In genomic region chr13:75943189-75944043, GRCm38 (mm10) we compare ENCODE assay signal across 8 mouse cellular contexts. TPM values are rescaled to one million over a fixed set of nuclear protein-coding genes. Genes with fewer than 3 reads are reported as not detected.
DNase-seq lines count a peak whose midpoint lies in the region; ATAC-seq lines count a peak whose summit lies in the region.

Gene Rhobtb3 (minus strand): TSS chr13:75943925.

- DNase-seq in CD4-positive, CD25-positive, alpha-beta regulatory T cell, adult 2 months (ENCODE audit: low read depth, low spot score), result peak; percentile 36
- DNase-seq in brain, embryonic 18.5 days (ENCODE audit: low read depth, low spot score), result peak; percentile 50
- DNase-seq in liver, result peak; percentile 80

- H3K4me2 ChIP-seq in heart, embryonic 12.5 days, result peak within 1 kb of the TSS; percentile 76
- H3K4me2 ChIP-seq in kidney, embryonic 15.5 days, result peak within 1 kb of the TSS; percentile 71
- H3K4me2 ChIP-seq in stomach, embryonic 14.5 days (replicated peaks; ENCODE audit: low read depth, low read length), result peak within 1 kb of the TSS; percentile 72

- peak within 1 kb of the TSS; percentile 90 for H3K4me3 ChIP-seq in heart, embryonic 12.5 days
- H3K4me3 ChIP-seq in kidney, embryonic 15.5 days (replicated peaks), result peak within 1 kb of the TSS; percentile 88
- H3K4me3 ChIP-seq in stomach, embryonic 14.5 days (ENCODE audit: low read depth, low read length), result peak within 1 kb of the TSS; percentile 94

- WGBS in heart, embryonic 12.5 days, result under 1% methylated on average over 106 of the region's 110 CpGs
- WGBS in kidney, embryonic 15.5 days, result under 1% methylated on average over 84 of the region's 110 CpGs
- under 1% methylated on average over 101 of the region's 110 CpGs for WGBS in stomach, embryonic 14.5 days

- H3K4me1 ChIP-seq in heart, embryonic 12.5 days (replicated peaks), result peaks cover 12% of the 10 kb centered on the region
- H3K4me1 ChIP-seq in kidney, embryonic 15.5 days, result peaks cover 13% of the 10 kb centered on the region
- peaks cover 17% of the 10 kb centered on the region for H3K4me1 ChIP-seq in stomach, embryonic 14.5 days (ENCODE audit: control insufficient read depth, insufficient read depth, low read length)

- peak within 1 kb of the TSS; percentile 99 for H3K27ac ChIP-seq in heart, embryonic 12.5 days (ENCODE audit: poor library complexity, severe bottlenecking)
- peak within 1 kb of the TSS; percentile 99 for H3K27ac ChIP-seq in kidney, embryonic 15.5 days
- H3K27ac ChIP-seq in stomach, embryonic 14.5 days (ENCODE audit: low read length), result peak within 1 kb of the TSS; percentile 98

- peak within 1 kb of the TSS; percentile 97 for H3K9ac ChIP-seq in heart, embryonic 12.5 days
- peak within 1 kb of the TSS; percentile 94 for H3K9ac ChIP-seq in kidney, embryonic 15.5 days
- peak within 1 kb of the TSS; percentile 98 for H3K9ac ChIP-seq in stomach, embryonic 14.5 days (replicated peaks; ENCODE audit: low read depth, low read length)

- H3K36me3 ChIP-seq in heart, embryonic 12.5 days, result peaks cover 7% of the 10 kb centered on the region
- H3K36me3 ChIP-seq in kidney, embryonic 15.5 days, result peaks cover 14% of the 10 kb centered on the region
- H3K36me3 ChIP-seq in stomach, embryonic 14.5 days (ENCODE audit: control insufficient read depth, insufficient read depth, low read length), result peaks cover under 1% of the 10 kb centered on the region; the same call in 1 of the 2 replicates

- no peaks in the 10 kb centered on the region for H3K9me3 ChIP-seq in heart, embryonic 12.5 days (replicated peaks)
- no peaks in the 10 kb centered on the region for H3K9me3 ChIP-seq in kidney, embryonic 15.5 days (replicated peaks)
- no peaks in the 10 kb centered on the region for H3K9me3 ChIP-seq in stomach, embryonic 14.5 days (ENCODE audit: control insufficient read depth, low read depth, low read length)

- ATAC-seq in erythroid progenitor cell, adult 5-6 weeks (replicated peaks; ENCODE audit: low FRiP score, poor library complexity, severe bottlenecking), result peak; percentile 49; the same call in 1 of the 2 replicates
- peak; percentile 87 for ATAC-seq in heart, embryonic 12.5 days (ENCODE audit: insufficient number of reproducible peaks, low FRiP score)
- ATAC-seq in kidney, embryonic 15.5 days (replicated peaks; ENCODE audit: low FRiP score), result peak; percentile 94
- ATAC-seq in monocyte, adult 5-6 weeks (replicated peaks; ENCODE audit: insufficient number of reproducible peaks, low FRiP score, low TSS enrichment, poor library complexity, severe bottlenecking), result peak; percentile 49; the same call in 1 of the 2 replicates
- peak; percentile 89 for ATAC-seq in stomach, embryonic 14.5 days (ENCODE audit: insufficient number of reproducible peaks, insufficient read depth, low FRiP score, low read depth)

- H3K27me3 ChIP-seq in heart, embryonic 12.5 days (replicated peaks), result no peaks in the 10 kb centered on the region
- H3K27me3 ChIP-seq in kidney, embryonic 15.5 days, result no peaks in the 10 kb centered on the region
- H3K27me3 ChIP-seq in stomach, embryonic 14.5 days (ENCODE audit: control insufficient read depth, insufficient read depth, low read length), result no peaks in the 10 kb centered on the region

RNA-seq across cellular contexts. Expression of gene Rhobtb3, which starts in this region (rescaled TPM):
- 1.3 and 1.4 TPM in 2 replicates for total RNA-seq in erythroid progenitor cell, adult 5-6 weeks (2015; ENCODE audit: low replicate concordance)
- 0.30 TPM in 1 of 2 replicates, not detected in the other for total RNA-seq in erythroid progenitor cell, adult 5-6 weeks (2017; ENCODE audit: low replicate concordance)
- 34.1 and 35.8 TPM in 2 replicates for polyA plus RNA-seq in heart, embryonic 12.5 days (2016; fragmentation: Nextera tagmentation; extraction: Ambion mirVana)
- 37.5 and 40.9 TPM in 2 replicates for polyA plus RNA-seq in kidney, embryonic 15.5 days (2015; fragmentation: Nextera tagmentation; extraction: Ambion mirVana)
- total RNA-seq in monocyte, adult 5-6 weeks (2017), result 0.97 TPM in 1 of 3 replicates, not detected in the others
- 48.6 and 51.1 TPM in 2 replicates for polyA plus RNA-seq in stomach, embryonic 14.5 days (2014; fragmentation: Nextera tagmentation; extraction: Ambion mirVana)

Comparison
In these comparisons a context has a peak if more than half of its experiments do, and no peak if none do; other contexts are left out.
1. Peak in every context shown above with its lines: DNase-seq, ATAC-seq, H3K4me3 ChIP-seq and H3K27ac ChIP-seq.
2. Peak in ATAC-seq in monocyte, adult 5-6 weeks; RNA of the gene not detected or under 1 TPM.